ENCODE assay signal across 11 mouse cellular contexts in the genomic region with DNA sequence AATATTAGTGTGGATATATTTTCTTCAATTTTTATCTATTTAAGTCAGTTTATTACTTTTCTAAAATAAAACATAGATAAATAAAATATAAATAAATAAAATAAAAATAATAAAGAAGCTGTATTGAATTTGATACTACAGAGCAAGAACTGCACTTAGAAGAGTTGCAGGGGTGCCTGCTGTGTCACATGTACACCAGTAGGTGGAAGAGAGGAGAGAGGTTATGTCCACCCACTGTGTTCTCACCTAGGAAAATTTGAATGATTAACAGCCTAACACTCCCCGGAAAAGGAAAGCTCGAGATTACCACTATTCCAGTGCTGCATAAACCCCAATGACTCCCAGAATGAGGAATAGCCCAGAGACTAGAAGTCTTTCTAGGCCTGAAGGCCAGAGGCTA. TPM values are rescaled to one million over a fixed set of nuclear protein-coding genes. Genes with fewer than 3 reads are reported as not detected.
"Had no signal": no experiment of that assay in that cellular context is flagged by ENCODE, and none has a peak within 500 bp of the region (broad histone marks: within the 10 kb centered on the region; RNA-seq: fewer than 3 reads in every experiment).

No protein-coding gene starts in this region.

RNA-seq across cellular contexts. Expression of gene Vmn2r22, which starts 26.7 kb away (rescaled TPM):
- total RNA-seq: left cerebral cortex, adult 2 months; left cerebral cortex, adult 8-10 months; left cerebral cortex, postnatal 10 days; left cerebral cortex, postnatal 14 days; left cerebral cortex, postnatal 25 days; left cerebral cortex, postnatal 36 days; left cerebral cortex, postnatal 4 days; liver, adult 2 months; megakaryocyte, adult 5-6 weeks; midbrain, postnatal 0 days; monocyte, adult 5-6 weeks had no signal
